Mouse (Mus musculus): Measurements from ENCODE around the gene Kcnip4. TPM values are rescaled to one million over a fixed set of nuclear protein-coding genes. Genes with fewer than 3 reads are reported as not detected.

The Kcnip4 gene
- polyA plus RNA-seq, 1 experiment: not detected

DNA sequence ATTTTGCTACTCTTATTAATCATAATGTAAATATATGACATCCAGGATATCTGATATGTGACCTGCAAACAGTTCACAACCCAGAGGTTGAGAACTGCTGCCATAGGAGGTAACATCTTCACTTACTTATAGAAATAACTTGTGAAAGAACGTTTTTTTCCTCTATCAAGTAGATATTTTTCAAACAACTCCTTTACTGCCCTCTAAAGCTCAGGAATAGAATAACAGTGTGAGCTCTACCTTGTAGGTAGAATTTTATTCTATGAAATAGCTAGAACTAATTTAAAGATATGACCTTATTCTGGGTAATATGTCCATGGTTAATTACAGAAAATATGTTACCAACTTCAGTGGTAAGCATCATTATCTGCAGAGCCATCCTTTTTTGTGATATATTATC lies 459.1 kb downstream of the Kcnip4 start:
- no peaks in the 10 kb centered on the region for H3K4me1 ChIP-seq (ENCODE audit: control insufficient read depth, insufficient read depth, insufficient read length, low read length)
- H3K4me3 ChIP-seq (ENCODE audit: low read depth, low read length): no peak overlapping the region
- no peak overlapping the region for H3K27ac ChIP-seq (ENCODE audit: insufficient read depth, low read depth, low read length)
- no peaks in the 10 kb centered on the region for H3K36me3 ChIP-seq (ENCODE audit: control insufficient read depth, insufficient read depth, low read length)
- H3K27me3 ChIP-seq (ENCODE audit: control insufficient read depth, insufficient read depth, low read length): no peaks in the 10 kb centered on the region
- WGBS: 13% methylated on average over 1 of the region's 1 CpGs
- TF ChIP-seq POLR2A (IDR thresholded peaks at IDR 0.05; ENCODE audit: low read depth, low read length): no peak
- TF ChIP-seq CTCF (IDR thresholded peaks at IDR 0.05; ENCODE audit: extremely low read depth, insufficient read length, insufficient replicate concordance, low read depth, low read length): no peak

DNA sequence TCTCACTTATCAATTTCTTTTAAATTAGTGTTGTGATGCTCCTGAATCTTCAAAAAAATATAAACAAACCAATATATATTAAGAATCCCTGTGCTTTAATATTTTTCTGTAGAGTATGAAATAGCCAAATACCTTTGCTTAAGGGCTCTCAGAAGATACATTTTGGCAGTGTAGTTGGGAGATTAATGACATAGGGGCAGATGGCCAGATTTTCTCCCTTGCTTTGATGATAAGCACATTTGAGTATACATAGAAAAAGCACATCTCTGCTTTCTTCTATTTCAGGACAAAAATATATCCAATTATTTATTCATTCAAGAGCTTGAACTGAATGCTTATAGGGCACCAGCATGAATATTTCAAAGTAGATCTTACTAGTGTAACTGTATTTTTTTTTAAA lies 465.8 kb downstream of the Kcnip4 start:
- no peaks in the 10 kb centered on the region for H3K4me1 ChIP-seq (ENCODE audit: control insufficient read depth, insufficient read depth, insufficient read length, low read length)
- H3K4me3 ChIP-seq (ENCODE audit: low read depth, low read length): no peak overlapping the region
- H3K27me3 ChIP-seq (ENCODE audit: control insufficient read depth, insufficient read depth, low read length): no peaks in the 10 kb centered on the region
- no peaks in the 10 kb centered on the region for H3K36me3 ChIP-seq (ENCODE audit: control insufficient read depth, insufficient read depth, low read length)
- no peak overlapping the region for H3K27ac ChIP-seq (ENCODE audit: insufficient read depth, low read depth, low read length)
- TF ChIP-seq POLR2A (IDR thresholded peaks at IDR 0.05; ENCODE audit: low read depth, low read length) (no peak), CTCF (IDR thresholded peaks at IDR 0.05; ENCODE audit: extremely low read depth, insufficient read length, insufficient replicate concordance, low read depth, low read length) (no peak)

DNA sequence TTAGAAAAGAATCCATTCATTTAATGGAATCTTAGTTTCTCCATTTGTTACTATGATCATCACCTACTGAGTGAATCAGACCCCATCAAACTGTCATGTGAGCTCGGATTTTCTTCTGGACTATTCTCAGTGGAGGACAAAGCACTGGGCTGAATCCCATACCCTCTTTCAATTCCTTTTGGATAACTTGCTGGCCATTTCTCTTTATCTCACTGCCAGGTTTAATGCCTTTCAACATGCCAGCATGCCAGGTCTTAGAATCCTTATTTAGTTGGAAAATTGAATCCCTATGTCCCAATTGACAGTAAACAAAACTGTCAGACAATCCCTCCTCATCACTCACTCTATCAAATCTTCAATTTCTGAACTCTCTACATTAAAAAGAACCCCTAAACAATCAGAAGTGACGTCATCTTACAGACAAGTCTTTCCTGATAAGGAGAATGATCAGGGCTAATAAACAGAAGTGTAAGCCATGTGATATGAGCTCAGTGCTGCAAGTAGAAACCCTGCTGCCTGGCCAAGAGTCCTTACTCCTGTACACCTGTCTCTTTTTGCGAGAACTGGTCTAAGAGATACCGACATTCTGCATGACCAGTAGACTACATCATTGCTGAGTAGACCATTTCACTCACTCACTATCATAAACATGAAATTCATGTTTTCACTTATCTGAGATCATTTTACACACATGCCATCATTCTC lies 466.9 kb downstream of the Kcnip4 start:
- Histone ChIP-seq H3K27ac (ENCODE audit: insufficient read depth, low read depth, low read length) (no peak overlapping the region), H3K27me3 (ENCODE audit: control insufficient read depth, insufficient read depth, low read length) (no peaks in the 10 kb centered on the region), H3K36me3 (ENCODE audit: control insufficient read depth, insufficient read depth, low read length) (no peaks in the 10 kb centered on the region), H3K4me3 (ENCODE audit: low read depth, low read length) (no peak overlapping the region), H3K4me1 (ENCODE audit: control insufficient read depth, insufficient read depth, insufficient read length, low read length) (no peaks in the 10 kb centered on the region)
- 66% methylated on average over 4 of the region's 4 CpGs for WGBS
- TF ChIP-seq CTCF (IDR thresholded peaks at IDR 0.05; ENCODE audit: extremely low read depth, insufficient read length, insufficient replicate concordance, low read depth, low read length) (no peak), POLR2A (IDR thresholded peaks at IDR 0.05; ENCODE audit: low read depth, low read length) (no peak)

DNA sequence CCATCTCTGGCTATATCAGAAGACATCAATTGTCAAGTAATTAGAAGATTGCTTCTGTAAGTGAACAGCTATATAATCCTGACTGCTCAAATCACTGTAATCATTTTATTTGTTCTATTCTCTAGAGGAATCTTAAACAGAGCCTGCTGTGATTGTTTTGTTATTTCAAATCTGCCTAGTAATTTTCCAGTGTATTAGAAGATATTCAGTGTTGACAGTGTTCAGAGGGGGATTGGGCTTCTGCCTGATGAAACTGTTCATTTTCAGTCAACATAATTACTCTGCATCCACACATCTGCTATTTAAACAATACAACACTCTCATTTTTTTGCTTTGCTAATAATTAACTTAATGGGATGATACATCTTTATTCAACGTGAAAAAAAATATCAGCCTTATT lies 476.7 kb downstream of the Kcnip4 start:
- WGBS: 58% methylated on average over 1 of the region's 1 CpGs
- no peaks in the 10 kb centered on the region for H3K4me1 ChIP-seq (ENCODE audit: control insufficient read depth, insufficient read depth, insufficient read length, low read length)
- TF ChIP-seq POLR2A (IDR thresholded peaks at IDR 0.05; ENCODE audit: low read depth, low read length) (no peak), CTCF (IDR thresholded peaks at IDR 0.05; ENCODE audit: extremely low read depth, insufficient read length, insufficient replicate concordance, low read depth, low read length) (no peak)

DNA sequence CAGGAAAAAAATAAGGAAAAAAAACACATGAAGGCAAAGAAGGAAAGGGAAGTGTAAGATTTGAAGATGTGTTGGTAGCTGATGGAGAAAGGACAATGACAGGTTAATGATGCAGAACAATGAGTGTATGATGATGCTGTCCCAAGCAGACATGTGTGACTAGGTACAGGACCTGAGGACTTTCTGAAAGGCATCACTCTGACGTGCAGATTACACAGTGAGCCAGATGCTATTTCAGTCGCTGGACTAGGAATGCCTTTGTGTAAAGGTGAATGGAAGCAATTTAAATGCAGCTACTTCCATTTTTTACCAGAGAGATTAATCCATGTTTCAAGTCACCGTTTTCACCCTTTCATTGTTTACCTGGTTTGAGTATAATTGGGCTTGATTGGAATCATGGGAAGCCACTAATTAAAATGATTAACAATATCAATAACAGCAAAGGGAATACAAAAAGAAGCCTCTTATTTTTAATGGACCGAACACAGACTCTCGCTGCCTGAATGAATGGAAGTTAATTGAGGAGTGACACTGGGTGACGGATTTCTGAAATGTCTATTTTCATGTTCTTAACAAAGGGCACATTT lies 483.4 kb downstream of the Kcnip4 start:
- Histone ChIP-seq H3K27me3 (ENCODE audit: control insufficient read depth, insufficient read depth, low read length) (no peaks in the 10 kb centered on the region), H3K36me3 (ENCODE audit: control insufficient read depth, insufficient read depth, low read length) (no peaks in the 10 kb centered on the region), H3K27ac (ENCODE audit: insufficient read depth, low read depth, low read length) (no peak overlapping the region), H3K4me3 (ENCODE audit: low read depth, low read length) (no peak overlapping the region), H3K4me1 (ENCODE audit: control insufficient read depth, insufficient read depth, insufficient read length, low read length) (no peaks in the 10 kb centered on the region)
- WGBS: 75% methylated on average over 6 of the region's 6 CpGs
- no peak for TF ChIP-seq CTCF (IDR thresholded peaks at IDR 0.05; ENCODE audit: extremely low read depth, insufficient read length, insufficient replicate concordance, low read depth, low read length)
- TF ChIP-seq POLR2A (IDR thresholded peaks at IDR 0.05; ENCODE audit: low read depth, low read length): no peak

More for the DNA sequence above, 476.7 kb downstream of the Kcnip4 start:
- Histone ChIP-seq H3K4me3 (ENCODE audit: low read depth, low read length) (no peak overlapping the region), H3K27me3 (ENCODE audit: control insufficient read depth, insufficient read depth, low read length) (no peaks in the 10 kb centered on the region), H3K36me3 (ENCODE audit: control insufficient read depth, insufficient read depth, low read length) (no peaks in the 10 kb centered on the region), H3K27ac (ENCODE audit: insufficient read depth, low read depth, low read length) (no peak overlapping the region)

DNA sequence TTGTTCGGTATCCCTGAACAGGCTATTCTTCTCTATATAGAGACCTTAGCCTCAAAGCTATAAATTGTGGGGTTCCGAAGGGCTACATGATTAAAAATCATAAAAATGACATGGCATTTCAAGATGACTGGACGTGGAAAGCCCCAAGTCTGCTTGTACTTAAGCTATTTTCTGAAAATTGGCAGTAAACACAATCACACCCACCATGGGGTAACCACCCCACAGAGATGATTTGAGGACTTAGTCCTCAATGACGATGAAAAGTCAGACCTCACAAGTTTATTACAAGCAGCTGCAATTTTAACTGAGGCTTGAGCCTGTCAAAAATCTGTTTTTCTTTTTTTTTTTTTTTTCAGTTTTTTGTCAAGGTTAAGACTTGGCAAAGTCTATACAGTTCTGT lies 527.3 kb downstream of the Kcnip4 start:
- WGBS: 67% methylated on average over 4 of the region's 4 CpGs
- TF ChIP-seq CTCF (IDR thresholded peaks at IDR 0.05; ENCODE audit: extremely low read depth, insufficient read length, insufficient replicate concordance, low read depth, low read length) (no peak), POLR2A (IDR thresholded peaks at IDR 0.05; ENCODE audit: low read depth, low read length) (no peak)

DNA sequence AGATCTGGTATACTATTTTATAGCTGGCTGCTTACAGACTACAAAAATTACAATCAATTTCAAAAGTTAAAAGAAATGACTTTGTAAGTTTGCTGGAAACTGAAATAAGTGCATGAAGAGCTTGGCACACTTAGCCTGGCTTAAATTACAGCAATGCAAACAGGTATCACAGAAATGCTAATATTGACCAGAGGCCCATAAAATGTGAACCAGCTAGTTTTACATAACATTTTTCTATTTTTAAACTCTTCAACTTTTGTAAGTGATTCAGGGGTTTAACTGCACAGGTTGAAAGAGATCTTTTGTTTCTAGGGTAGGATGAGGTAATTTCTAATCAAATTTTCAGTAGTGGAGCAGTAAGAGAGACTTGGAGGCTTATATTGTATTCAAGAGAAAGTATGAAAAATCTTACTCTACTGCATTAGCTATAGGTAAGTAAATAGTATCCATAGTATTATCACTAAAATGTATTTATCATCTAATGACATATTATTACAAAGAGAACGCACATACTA lies 535.5 kb downstream of the Kcnip4 start:
- H3K27ac ChIP-seq (ENCODE audit: insufficient read depth, low read depth, low read length): no peak overlapping the region
- TF ChIP-seq CTCF (IDR thresholded peaks at IDR 0.05; ENCODE audit: extremely low read depth, insufficient read length, insufficient replicate concordance, low read depth, low read length): no peak
- TF ChIP-seq POLR2A (IDR thresholded peaks at IDR 0.05; ENCODE audit: low read depth, low read length): no peak
- H3K36me3 ChIP-seq (ENCODE audit: control insufficient read depth, insufficient read depth, low read length): no peaks in the 10 kb centered on the region
- no peak overlapping the region for H3K4me3 ChIP-seq (ENCODE audit: low read depth, low read length)
- 52% methylated on average over 1 of the region's 1 CpGs for WGBS
- no peaks in the 10 kb centered on the region for H3K4me1 ChIP-seq (ENCODE audit: control insufficient read depth, insufficient read depth, insufficient read length, low read length)
- H3K27me3 ChIP-seq (ENCODE audit: control insufficient read depth, insufficient read depth, low read length): no peaks in the 10 kb centered on the region

More for the DNA sequence above, 527.3 kb downstream of the Kcnip4 start:
- Histone ChIP-seq H3K4me3 (ENCODE audit: low read depth, low read length) (no peak overlapping the region), H3K4me1 (ENCODE audit: control insufficient read depth, insufficient read depth, insufficient read length, low read length) (no peaks in the 10 kb centered on the region), H3K27me3 (ENCODE audit: control insufficient read depth, insufficient read depth, low read length) (no peaks in the 10 kb centered on the region), H3K27ac (ENCODE audit: insufficient read depth, low read depth, low read length) (no peak overlapping the region), H3K36me3 (ENCODE audit: control insufficient read depth, insufficient read depth, low read length) (no peaks in the 10 kb centered on the region)

Data from small intestine, adult 2 months (tissue).